Mouse (Mus musculus) B cell, adult 62 days (primary cell): ENCODE measurements around the gene Fbxw2. TPM values are rescaled to one million over a fixed set of nuclear protein-coding genes. Genes with fewer than 3 reads are reported as not detected.

Experiments
- total RNA-seq: library from RNA; stranded (reverse); gene quantifications from 4 replicates; pipeline ENCODE4 v1.2.4, GENCODE M21; 2023

The Fbxw2 gene
- total RNA-seq, result 94.0 to 107 TPM (median 98.2 TPM) in 4 replicates

GRCm38 (mm10) chr2:34825827-34826459, at the start of gene Fbxw2:
Gene Fbxw2 (minus strand): TSS chr2:34826311.

GRCm38 (mm10) chr2:34874816-34875345, 48.8 kb upstream of the Fbxw2 start, which contains the start of gene Psmd5:
Gene Psmd5 (minus strand): TSS chr2:34874968.

GRCm38 (mm10) chr2:34874271-34874670, 48.2 kb upstream of the Fbxw2 start, which contains the start of gene Cutal:
Gene Cutal (plus strand): TSS chr2:34874396.

GRCm38 (mm10) chr2:34832766-34833457, 6.8 kb upstream of the Fbxw2 start, which contains the start of gene Gm34653:
Gene Gm34653 (plus strand): TSS chr2:34833007.

DNA sequence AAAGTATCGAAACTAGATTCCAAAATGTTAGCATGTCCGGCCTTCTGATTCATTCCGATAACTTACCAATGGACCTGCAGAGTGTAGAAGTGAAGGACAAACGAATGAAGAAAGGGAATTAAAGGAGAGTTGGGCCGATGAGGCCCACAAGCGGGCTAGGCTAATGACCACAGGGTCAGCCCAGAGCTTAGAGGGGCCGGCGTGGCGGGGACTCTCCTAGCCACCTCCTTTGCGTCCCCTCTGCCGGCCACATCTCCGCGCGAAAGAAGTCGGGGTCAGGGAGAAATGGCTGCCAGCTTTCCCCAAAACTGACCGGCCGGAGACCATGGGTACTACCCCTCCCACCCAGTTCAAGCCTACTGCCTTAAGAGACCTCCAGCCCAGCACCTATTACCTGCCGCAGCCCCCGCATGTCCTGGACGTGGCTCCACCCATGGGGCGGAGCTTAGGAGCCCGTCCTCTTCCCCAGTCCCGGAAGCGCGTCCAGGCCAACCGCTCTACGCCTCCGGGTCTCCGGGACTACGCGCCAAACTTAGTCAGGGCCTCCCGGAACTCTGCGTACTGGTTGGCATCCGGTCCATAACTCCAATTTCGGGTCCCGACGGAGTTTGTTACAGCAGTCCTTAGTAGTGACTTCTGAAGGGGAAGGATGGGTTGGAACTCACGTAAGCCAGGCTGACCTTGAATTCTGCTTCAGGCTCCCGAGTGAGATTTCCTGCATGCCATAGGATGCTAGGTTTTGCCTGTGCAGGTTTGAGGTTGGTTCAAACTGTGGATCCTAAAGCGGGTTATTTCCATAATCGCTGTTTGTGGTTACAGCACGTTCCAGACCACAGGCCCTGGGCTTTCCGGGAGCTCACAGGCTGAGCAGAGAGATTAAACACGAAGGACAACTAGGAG, 26.5 kb downstream of the Fbxw2 start, which contains the start of gene Rabepk:
Gene Rabepk, minus strand, starts transcription at position 556 of the 900 bp plus-strand sequence.

GRCm38 (mm10) chr2:34771368-34772226, 54.5 kb downstream of the Fbxw2 start, which contains the start of gene Hspa5:
Gene Hspa5 (plus strand): TSS chr2:34771970.

GRCm38 (mm10) chr2:34754551-34755358, 71.4 kb downstream of the Fbxw2 start, which contains the start of gene Gapvd1:
Gene Gapvd1 (minus strand): TSS chr2:34755232.

Other genes starting within 250 kb of the Fbxw2 start
- 108 to 112 TPM (median 111 TPM) in 4 replicates for gene Gapvd1, start 71.1 kb downstream of the Fbxw2 start, total RNA-seq
- 798 to 869 TPM (median 851 TPM) in 4 replicates for gene Hspa5, start 54.3 kb downstream of the Fbxw2 start, total RNA-seq
- 12.5 to 20.2 TPM (median 15.5 TPM) in 4 replicates for gene Rabepk, start 26.4 kb downstream of the Fbxw2 start, total RNA-seq
- gene Gm34653, start 6.7 kb upstream of the Fbxw2 start, total RNA-seq, result not detected in 4 replicates
- gene Cutal, start 48.1 kb upstream of the Fbxw2 start, total RNA-seq, result not detected in 4 replicates
- 24.6 to 32.8 TPM (median 28.1 TPM) in 4 replicates for gene Psmd5, start 48.7 kb upstream of the Fbxw2 start, total RNA-seq
- gene Phf19, start 87.7 kb upstream of the Fbxw2 start, total RNA-seq, result 8.3 to 20.1 TPM (median 17.3 TPM) in 4 replicates
- 69.2 to 81.1 TPM (median 72.1 TPM) in 4 replicates for gene Traf1, start 135.5 kb upstream of the Fbxw2 start, total RNA-seq
- gene Hc, start 235.1 kb upstream of the Fbxw2 start, total RNA-seq, result not detected in 4 replicates